ENCODE assay signal across 9 mouse cellular contexts in genomic region chr4:103619321-103619945, GRCm38 (mm10). TPM values are rescaled to one million over a fixed set of nuclear protein-coding genes. Genes with fewer than 3 reads are reported as not detected.
DNase-seq lines count a peak whose midpoint lies in the region; ATAC-seq lines count a peak whose summit lies in the region.
"Had no signal": no experiment of that assay in that cellular context is flagged by ENCODE, and none has a peak within 500 bp of the region (broad histone marks: within the 10 kb centered on the region; RNA-seq: fewer than 3 reads in every experiment).

Dab1 (plus strand) TSS chr4:103619359.

- peaks cover 66% of the 10 kb centered on the region for H3K27me3 ChIP-seq in heart, embryonic 15.5 days
- H3K27me3 ChIP-seq in hindbrain, embryonic 12.5 days = peaks cover 50% of the 10 kb centered on the region
- peaks cover 71% of the 10 kb centered on the region for H3K27me3 ChIP-seq in limb, embryonic 10.5 days (ENCODE audit: low read depth, poor library complexity, severe bottlenecking)

- intact Hi-C loops in heart, postnatal 25 days (cut with DNase I) = no loop called here

- H3K27ac ChIP-seq in heart, embryonic 15.5 days = no peak within 1 kb of the TSS
- H3K27ac ChIP-seq in hindbrain, embryonic 12.5 days = peak within 1 kb of the TSS; percentile 49; the same call in 1 of the 2 replicates
- H3K27ac ChIP-seq in limb, embryonic 10.5 days = no peak within 1 kb of the TSS

- peak within 1 kb of the TSS; percentile 27 for H3K4me3 ChIP-seq in heart, embryonic 15.5 days
- peak within 1 kb of the TSS; percentile 48 for H3K4me3 ChIP-seq in hindbrain, embryonic 12.5 days
- peak within 1 kb of the TSS; percentile 51 for H3K4me3 ChIP-seq in limb, embryonic 10.5 days

- no peak within 1 kb of the TSS for H3K9ac ChIP-seq in heart, embryonic 15.5 days
- peak within 1 kb of the TSS; percentile 47 for H3K9ac ChIP-seq in hindbrain, embryonic 12.5 days

- H3K4me1 ChIP-seq in heart, embryonic 15.5 days (replicated peaks) = no peaks in the 10 kb centered on the region; the same call in 1 of the 2 replicates
- peaks cover 18% of the 10 kb centered on the region for H3K4me1 ChIP-seq in hindbrain, embryonic 12.5 days
- peaks cover 18% of the 10 kb centered on the region for H3K4me1 ChIP-seq in limb, embryonic 10.5 days

- peak within 1 kb of the TSS; percentile 44 for H3K4me2 ChIP-seq in heart, embryonic 15.5 days
- peak within 1 kb of the TSS; percentile 75 for H3K4me2 ChIP-seq in hindbrain, embryonic 12.5 days (replicated peaks)

- DNase-seq in heart, postnatal 25 days (ENCODE audit: low spot score) = no peak
- peak; percentile 69 for DNase-seq in embryo, embryonic 10 days (ENCODE audit: low spot score)
- peak; percentile 62 for DNase-seq in limb, embryonic 10.5 days (ENCODE audit: low spot score)
- DNase-seq in right cerebral cortex, postnatal 14 days = peak; percentile 66
- DNase-seq in gastrocnemius, adult 8-10 months (ENCODE audit: low spot score in 2 of 2) = no peak
- no peak for DNase-seq in kidney, adult 18-20 months

- H3K36me3 ChIP-seq in heart, embryonic 15.5 days = no peaks in the 10 kb centered on the region
- no peaks in the 10 kb centered on the region for H3K36me3 ChIP-seq in hindbrain, embryonic 12.5 days
- H3K36me3 ChIP-seq in limb, embryonic 10.5 days = no peaks in the 10 kb centered on the region

- WGBS in heart, embryonic 15.5 days = under 1% methylated on average over 41 of the region's 41 CpGs
- 1% methylated on average over 39 of the region's 41 CpGs for WGBS in hindbrain, embryonic 12.5 days
- under 1% methylated on average over 41 of the region's 41 CpGs for WGBS in limb, embryonic 10.5 days

- no peaks in the 10 kb centered on the region for H3K9me3 ChIP-seq in heart, embryonic 15.5 days (replicated peaks)
- no peaks in the 10 kb centered on the region for H3K9me3 ChIP-seq in hindbrain, embryonic 12.5 days (replicated peaks)
- no peaks in the 10 kb centered on the region for H3K9me3 ChIP-seq in limb, embryonic 10.5 days (replicated peaks)

- no peak for ATAC-seq in heart, embryonic 15.5 days (replicated peaks; ENCODE audit: insufficient number of reproducible peaks, insufficient read depth, low FRiP score, low read depth)
- peak; percentile 61 for ATAC-seq in hindbrain, embryonic 12.5 days (ENCODE audit: low FRiP score)
- ATAC-seq: Patski had no signal

RNA-seq across cellular contexts. Expression of gene Dab1, which starts in this region (rescaled TPM):
- 1.2 and 1.6 TPM in 2 replicates for polyA plus RNA-seq in heart, embryonic 15.5 days (2015; fragmentation: Nextera tagmentation; extraction: Ambion mirVana)
- total RNA-seq in heart, postnatal 25 days (2021) = under 1 TPM in 1 of 2 experiments, not detected in 1; 0.11 TPM
- polyA plus RNA-seq in hindbrain, embryonic 12.5 days (2016; fragmentation: Nextera tagmentation; extraction: Ambion mirVana) = 72.7 and 77.0 TPM in 2 replicates
- polyA plus RNA-seq in limb, embryonic 10.5 days (2016; fragmentation: Nextera tagmentation; extraction: Ambion mirVana) = 6.3 and 9.8 TPM in 2 replicates
- not detected for total RNA-seq in gastrocnemius, adult 8-10 months (2022)

Comparison
In these comparisons a context has a peak if more than half of its experiments do, and no peak if none do; other contexts are left out.
1. DNase-seq: peak in embryo, embryonic 10 days (single experiment), limb, embryonic 10.5 days (single experiment) and right cerebral cortex, postnatal 14 days (single experiment); none in heart, postnatal 25 days (single experiment), gastrocnemius, adult 8-10 months (0 of 2) and kidney, adult 18-20 months (single experiment).
2. Peak in every context shown above with its lines, with median percentiles within 50 percentile points of each other: H3K4me3 ChIP-seq.